Mouse (Mus musculus) spleen, adult 2 months (tissue): ENCODE measurements around the gene Apba1.

Experiments used
- CTCF ChIP-seq: fragments of 200-500 bp; IDR thresholded peaks from 2 replicates; pipeline ENCODE4 v1.5.1; 2011; ENCODE audit warnings: mild to moderate bottlenecking, inconsistent platforms; ENCODE audit not compliant: insufficient read depth, insufficient read length, insufficient replicate concordance; ENCODE audit errors: extremely low read depth
- POLR2A ChIP-seq: fragments of 200-500 bp; IDR thresholded peaks from 2 replicates; pipeline ENCODE4 v1.6.1; 2011; ENCODE audit warnings: low read depth, low read length, inconsistent platforms

GRCm38 (mm10) chr19:23855832-23856231, 97.1 kb downstream of the Apba1 start:
- no peak for TF ChIP-seq POLR2A
- TF ChIP-seq CTCF = no peak
